In genomic region chr9:91361856-91362601, GRCm38 (mm10) we compare ENCODE assay signal across 8 mouse cellular contexts. TPM values are rescaled to one million over a fixed set of nuclear protein-coding genes. Genes with fewer than 3 reads are reported as not detected.
DNase-seq lines count a peak whose midpoint lies in the region; ATAC-seq and TF ChIP-seq lines count a peak whose summit lies in the region.

TSS of gene Zic4 (plus strand) at chr9:91362413.

- H3K27me3 ChIP-seq in spleen, adult 2 months (ENCODE audit: control insufficient read depth, insufficient read depth, low read length), result peaks cover 33% of the 10 kb centered on the region
- peaks cover 100% of the 10 kb centered on the region for H3K27me3 ChIP-seq in hindbrain, embryonic 10.5 days (ENCODE audit: insufficient read depth, poor library complexity, severe bottlenecking)
- peaks cover 91% of the 10 kb centered on the region for H3K27me3 ChIP-seq in megakaryocyte, embryonic 14.5 days (replicated peaks)

- no peak within 1 kb of the TSS for H3K27ac ChIP-seq in spleen, adult 2 months (ENCODE audit: insufficient read depth, low read length)
- peak within 1 kb of the TSS; percentile 94 for H3K27ac ChIP-seq in hindbrain, embryonic 10.5 days

- 4% methylated on average over 45 of the region's 45 CpGs for WGBS in spleen, adult 2 months
- WGBS in hindbrain, embryonic 10.5 days, result under 1% methylated on average over 45 of the region's 45 CpGs

- H3K4me1 ChIP-seq in spleen, adult 2 months (ENCODE audit: control insufficient read depth, insufficient read depth, insufficient read length), result peaks cover 3% of the 10 kb centered on the region; the same call in 1 of the 2 replicates
- peaks cover 20% of the 10 kb centered on the region; the same call in 1 of the 2 replicates for H3K4me1 ChIP-seq in hindbrain, embryonic 10.5 days (replicated peaks)
- H3K4me1 ChIP-seq in megakaryocyte, embryonic 14.5 days, result peaks cover 37% of the 10 kb centered on the region

- peak; percentile 68 for ATAC-seq in common myeloid progenitor, adult 5-6 weeks (replicated peaks; ENCODE audit: low read depth, poor library complexity, severe bottlenecking)

- H3K9me3 ChIP-seq in hindbrain, embryonic 10.5 days, result no peaks in the 10 kb centered on the region
- H3K9me3 ChIP-seq in megakaryocyte, embryonic 14.5 days, result peaks cover 28% of the 10 kb centered on the region

- intact Hi-C loops in left cerebral cortex, postnatal 36 days (cut with DNase I), result loop anchor here (5.0 to 10.0 kb wide), 3 partner anchors 45 to 1477 kb away; no protein-coding TSS in a partner anchor

- no peak for TF ChIP-seq CTCF in spleen, adult 2 months (IDR thresholded peaks at IDR 0.05; ENCODE audit: extremely low read depth, insufficient read depth, insufficient read length, insufficient replicate concordance)

- no peak for DNase-seq in spleen, adult 2 months (ENCODE audit: low read depth in 1 of 2, low spot score in 2 of 2)
- DNase-seq in spleen, postnatal 14 days (ENCODE audit: low spot score in 2 of 2), result no peak
- DNase-seq in hindbrain, embryonic 10.5 days (ENCODE audit: low spot score), result peak; percentile 80
- no peak for DNase-seq in thymus, postnatal 36 days
- DNase-seq in left cerebral cortex, postnatal 36 days (ENCODE audit: low spot score in 2 of 2), result no peak
- DNase-seq in ovary, postnatal 10 days (ENCODE audit: low spot score), result no peak

- no peak for TF ChIP-seq POLR2A in spleen, adult 2 months (IDR thresholded peaks at IDR 0.05; ENCODE audit: low read depth, low read length)

- H3K4me3 ChIP-seq in spleen, adult 2 months (ENCODE audit: extremely low read depth, insufficient read depth, insufficient read length), result peak within 1 kb of the TSS; percentile 15; the same call in 1 of the 2 replicates
- peak within 1 kb of the TSS; percentile 69 for H3K4me3 ChIP-seq in hindbrain, embryonic 10.5 days
- H3K4me3 ChIP-seq in megakaryocyte, embryonic 14.5 days (replicated peaks), result peak within 1 kb of the TSS; percentile 91

- no peaks in the 10 kb centered on the region for H3K36me3 ChIP-seq in spleen, adult 2 months (ENCODE audit: control insufficient read depth, insufficient read depth, low read length)
- peaks cover 31% of the 10 kb centered on the region for H3K36me3 ChIP-seq in hindbrain, embryonic 10.5 days
- no peaks in the 10 kb centered on the region for H3K36me3 ChIP-seq in megakaryocyte, embryonic 14.5 days (replicated peaks; ENCODE audit: low read length)

RNA-seq across cellular contexts. Expression of gene Zic4, which starts in this region (rescaled TPM):
- not detected in 2 replicates for polyA plus RNA-seq in spleen, adult 2 months (2012; rRNA removed)
- total RNA-seq in common myeloid progenitor, adult 5-6 weeks (2017), result not detected in 2 replicates
- 16.9 and 19.8 TPM in 2 replicates for polyA plus RNA-seq in hindbrain, embryonic 10.5 days (2016; fragmentation: Nextera tagmentation; extraction: Ambion mirVana)
- 2.3 TPM in 1 of 2 replicates, not detected in the other for polyA plus RNA-seq in megakaryocyte, embryonic 14.5 days (2012; ENCODE audit: insufficient read depth, low replicate concordance)
- total RNA-seq in left cerebral cortex, postnatal 36 days (2021), result 1 to 10 TPM; 2.8 to 4.7 TPM

Comparison
In these comparisons a context has a peak if more than half of its experiments do, and no peak if none do; other contexts are left out.
1. Peak in ATAC-seq in common myeloid progenitor, adult 5-6 weeks; RNA of the gene not detected or under 1 TPM.
2. H3K4me3 ChIP-seq: peak in every context shown above with its lines; median percentile 91 in megakaryocyte, embryonic 14.5 days; 69 in hindbrain, embryonic 10.5 days; 15 in spleen, adult 2 months.